Mouse (Mus musculus): Measurements from ENCODE around the gene Setd2. TPM values are rescaled to one million over a fixed set of nuclear protein-coding genes. Genes with fewer than 3 reads are reported as not detected.

Setd2 gene
- polyA plus RNA-seq (2015; fragmentation: Nextera tagmentation; extraction: Ambion mirVana): 28.0 and 28.8 TPM in 2 replicates

GRCm38 (mm10) chr9:110532538-110533291 lies at the start of gene Setd2:
Gene Setd2 (plus strand): TSS chr9:110532597.
- under 1% methylated on average over 75 of the region's 109 CpGs for WGBS
- H3K4me1 ChIP-seq (ENCODE audit: control insufficient read depth, insufficient read depth, low read depth, low read length): peaks cover 27% of the 10 kb centered on the region
- peak within 1 kb of the TSS; percentile 100 for H3K4me3 ChIP-seq (ENCODE audit: low read length)
- ATAC-seq: 0 out of 2 replicates have a peak, but pooled peaks have one; percentile 0
- H3K27ac ChIP-seq (ENCODE audit: low read depth, low read length): peak within 1 kb of the TSS; percentile 100
- peak within 1 kb of the TSS; percentile 88 for H3K4me2 ChIP-seq (ENCODE audit: low read length)
- H3K36me3 ChIP-seq (ENCODE audit: control insufficient read depth, insufficient read depth, low read length): no peaks in the 10 kb centered on the region
- peak within 1 kb of the TSS; percentile 100 for H3K9ac ChIP-seq (ENCODE audit: low read depth, low read length)
- H3K27me3 ChIP-seq (replicated peaks; ENCODE audit: control insufficient read depth, insufficient read depth, low read length): no peaks in the 10 kb centered on the region
- no peaks in the 10 kb centered on the region for H3K9me3 ChIP-seq (ENCODE audit: control insufficient read depth, low read length)

- Histone ChIP-seq H3K9me3 (ENCODE audit: control insufficient read depth, low read length) (peaks cover 2% of the 10 kb centered on the region; the same call in 1 of the 2 replicates), H3K27me3 (replicated peaks; ENCODE audit: control insufficient read depth, insufficient read depth, low read length) (no peaks in the 10 kb centered on the region; the same call in 1 of the 2 replicates), H3K9ac (ENCODE audit: low read depth, low read length) (no peak overlapping the region), H3K4me3 (ENCODE audit: low read length) (no peak overlapping the region), H3K4me2 (ENCODE audit: low read length) (no peak overlapping the region), H3K4me1 (ENCODE audit: control insufficient read depth, insufficient read depth, low read depth, low read length) (no peaks in the 10 kb centered on the region), H3K27ac (ENCODE audit: low read depth, low read length) (no peak overlapping the region), H3K36me3 (ENCODE audit: control insufficient read depth, insufficient read depth, low read length) (no peaks in the 10 kb centered on the region; the same call in 1 of the 2 replicates)
- no peak for ATAC-seq
- WGBS: 13% methylated on average over 4 of the region's 4 CpGs
Observed at GRCm38 (mm10) chr9:110488841-110489240, 43.6 kb upstream of the Setd2 start.

- Histone ChIP-seq H3K9ac (ENCODE audit: low read depth, low read length) (no peak overlapping the region), H3K4me1 (ENCODE audit: control insufficient read depth, insufficient read depth, low read depth, low read length) (no peaks in the 10 kb centered on the region), H3K9me3 (ENCODE audit: control insufficient read depth, low read length) (peaks cover 2% of the 10 kb centered on the region; the same call in 1 of the 2 replicates), H3K4me2 (ENCODE audit: low read length) (no peak overlapping the region), H3K4me3 (ENCODE audit: low read length) (no peak overlapping the region), H3K27me3 (replicated peaks; ENCODE audit: control insufficient read depth, insufficient read depth, low read length) (no peaks in the 10 kb centered on the region), H3K27ac (ENCODE audit: low read depth, low read length) (no peak overlapping the region), H3K36me3 (ENCODE audit: control insufficient read depth, insufficient read depth, low read length) (no peaks in the 10 kb centered on the region; the same call in 1 of the 2 replicates)
- ATAC-seq: no peak
- WGBS: 66% methylated on average over 5 of the region's 5 CpGs
Observed at GRCm38 (mm10) chr9:110490913-110491312, 41.5 kb upstream of the Setd2 start.

GRCm38 (mm10) chr9:110525737-110526136 lies 6.7 kb upstream of the Setd2 start:
- no peak overlapping the region for H3K4me2 ChIP-seq (ENCODE audit: low read length)
- no peak overlapping the region for H3K27ac ChIP-seq (ENCODE audit: low read depth, low read length)
- 55% methylated on average over 2 of the region's 2 CpGs for WGBS
- H3K36me3 ChIP-seq (ENCODE audit: control insufficient read depth, insufficient read depth, low read length): no peaks in the 10 kb centered on the region
- H3K9me3 ChIP-seq (ENCODE audit: control insufficient read depth, low read length): no peaks in the 10 kb centered on the region
- no peaks in the 10 kb centered on the region for H3K27me3 ChIP-seq (replicated peaks; ENCODE audit: control insufficient read depth, insufficient read depth, low read length)
- H3K4me3 ChIP-seq (ENCODE audit: low read length): no peak overlapping the region
- H3K9ac ChIP-seq (ENCODE audit: low read depth, low read length): no peak overlapping the region
- ATAC-seq: no peak
- 0 out of 2 replicates have a peak, but pooled peaks cover 2% of the 10 kb centered on the region for H3K4me1 ChIP-seq (ENCODE audit: control insufficient read depth, insufficient read depth, low read depth, low read length)

GRCm38 (mm10) chr9:110529002-110529737 lies 3.2 kb upstream of the Setd2 start:
- no peak overlapping the region for H3K27ac ChIP-seq (ENCODE audit: low read depth, low read length)
- H3K9ac ChIP-seq (ENCODE audit: low read depth, low read length): no peak overlapping the region
- no peaks in the 10 kb centered on the region for H3K9me3 ChIP-seq (ENCODE audit: control insufficient read depth, low read length)
- no peak overlapping the region for H3K4me2 ChIP-seq (ENCODE audit: low read length)
- no peaks in the 10 kb centered on the region for H3K27me3 ChIP-seq (replicated peaks; ENCODE audit: control insufficient read depth, insufficient read depth, low read length)
- H3K36me3 ChIP-seq (ENCODE audit: control insufficient read depth, insufficient read depth, low read length): no peaks in the 10 kb centered on the region
- peaks cover 12% of the 10 kb centered on the region for H3K4me1 ChIP-seq (ENCODE audit: control insufficient read depth, insufficient read depth, low read depth, low read length)
- no peak overlapping the region for H3K4me3 ChIP-seq (ENCODE audit: low read length)
- 39% methylated on average over 9 of the region's 9 CpGs for WGBS
- ATAC-seq: no peak

- no peak overlapping the region for H3K4me3 ChIP-seq (ENCODE audit: low read length)
- H3K9me3 ChIP-seq (ENCODE audit: control insufficient read depth, low read length): no peaks in the 10 kb centered on the region
- no peak overlapping the region for H3K9ac ChIP-seq (ENCODE audit: low read depth, low read length)
- H3K36me3 ChIP-seq (ENCODE audit: control insufficient read depth, insufficient read depth, low read length): no peaks in the 10 kb centered on the region
- no peaks in the 10 kb centered on the region for H3K27me3 ChIP-seq (replicated peaks; ENCODE audit: control insufficient read depth, insufficient read depth, low read length)
- H3K4me1 ChIP-seq (ENCODE audit: control insufficient read depth, insufficient read depth, low read depth, low read length): peaks cover 26% of the 10 kb centered on the region
- H3K27ac ChIP-seq (ENCODE audit: low read depth, low read length): no peak overlapping the region
- H3K4me2 ChIP-seq (ENCODE audit: low read length): no peak overlapping the region
- WGBS: 69% methylated on average over 3 of the region's 3 CpGs
- ATAC-seq: no peak
Observed at GRCm38 (mm10) chr9:110530650-110531049, 1.7 kb upstream of the Setd2 start.

GRCm38 (mm10) chr9:110531151-110531791 lies 1.1 kb upstream of the Setd2 start:
- 32% methylated on average over 6 of the region's 6 CpGs for WGBS
- peak overlapping the region; percentile 100 for H3K4me3 ChIP-seq (ENCODE audit: low read length)
- H3K4me2 ChIP-seq (ENCODE audit: low read length): peak overlapping the region; percentile 58
- ATAC-seq: no peak
- peak overlapping the region; percentile 100 for H3K9ac ChIP-seq (ENCODE audit: low read depth, low read length)
- H3K4me1 ChIP-seq (ENCODE audit: control insufficient read depth, insufficient read depth, low read depth, low read length): peaks cover 27% of the 10 kb centered on the region
- H3K27me3 ChIP-seq (replicated peaks; ENCODE audit: control insufficient read depth, insufficient read depth, low read length): no peaks in the 10 kb centered on the region
- no peaks in the 10 kb centered on the region for H3K36me3 ChIP-seq (ENCODE audit: control insufficient read depth, insufficient read depth, low read length)
- H3K9me3 ChIP-seq (ENCODE audit: control insufficient read depth, low read length): no peaks in the 10 kb centered on the region
- H3K27ac ChIP-seq (ENCODE audit: low read depth, low read length): no peak overlapping the region; the same call in 1 of the 2 replicates

GRCm38 (mm10) chr9:110531914-110532489 lies 395 bp upstream of the Setd2 start:
- Histone ChIP-seq H3K9ac (ENCODE audit: low read depth, low read length) (peak overlapping the region; percentile 100), H3K27me3 (replicated peaks; ENCODE audit: control insufficient read depth, insufficient read depth, low read length) (no peaks in the 10 kb centered on the region), H3K9me3 (ENCODE audit: control insufficient read depth, low read length) (no peaks in the 10 kb centered on the region), H3K27ac (ENCODE audit: low read depth, low read length) (peak overlapping the region; percentile 100), H3K4me1 (ENCODE audit: control insufficient read depth, insufficient read depth, low read depth, low read length) (peaks cover 27% of the 10 kb centered on the region), H3K36me3 (ENCODE audit: control insufficient read depth, insufficient read depth, low read length) (no peaks in the 10 kb centered on the region), H3K4me2 (ENCODE audit: low read length) (peak overlapping the region; percentile 58), H3K4me3 (ENCODE audit: low read length) (peak overlapping the region; percentile 100)
- WGBS: under 1% methylated on average over 47 of the region's 53 CpGs
- ATAC-seq: peak; percentile 99
